Mouse (Mus musculus) MEL (cell line): ENCODE measurements around the gene Fkbp9. TPM values are rescaled to one million over a fixed set of nuclear protein-coding genes. Genes with fewer than 3 reads are reported as not detected.

Source experiments
- DNase-seq: peaks from one replicate; pipeline ENCODE4 v3.0.0; 2011; ENCODE audit warnings: low read depth, low spot score
- H3K27ac ChIP-seq: 2 replicates; pipeline ENCODE4 v1.5.1; 2012; ENCODE audit warnings: low read depth, mild to moderate bottlenecking, control low read depth, low read length, moderate library complexity; ENCODE audit not compliant: control insufficient read depth
- H3K27me3 ChIP-seq, 2 experiments: fragments of 150-350 bp in 1 of 2; sonication (generic) in 1 of 2; 2 replicates each; pipeline ENCODE4 v1.6.1; 2012; ENCODE audit warnings: low read length in 2 of 2, mild to moderate bottlenecking in 2 of 2, improper control_type of control experiment in 1 of 2, moderate library complexity in 1 of 2; ENCODE audit not compliant: insufficient read depth in 2 of 2, control insufficient read depth in 1 of 2
- H3K36me3 ChIP-seq, 2 experiments: 2 replicates each; pipeline ENCODE4 v1.6.1; 2012 to 2014; ENCODE audit warnings: low read length in 2 of 2, improper control_type of control experiment in 1 of 2, inconsistent platforms in 1 of 2, mild to moderate bottlenecking in 1 of 2; ENCODE audit not compliant: insufficient read depth in 2 of 2, control insufficient read depth in 1 of 2
- H3K4me1 ChIP-seq, 2 experiments: fragments of 150-350 bp in 1 of 2; sonication (generic) in 1 of 2; 2 replicates each; pipeline ENCODE4 v1.6.1; 2012; ENCODE audit warnings: low read length in 2 of 2, improper control_type of control experiment in 1 of 2, mild to moderate bottlenecking in 1 of 2; ENCODE audit not compliant: insufficient read depth in 2 of 2, control insufficient read depth in 1 of 2
- H3K4me3 ChIP-seq, 2 experiments: fragments of 150-350 bp in 1 of 2; sonication (generic) in 1 of 2; 2 replicates each; pipeline ENCODE4 v1.5.1; 2012; ENCODE audit warnings: low read depth in 2 of 2, low read length in 2 of 2, mild to moderate bottlenecking in 2 of 2, moderate library complexity in 2 of 2, control low read depth in 1 of 2, improper control_type of control experiment in 1 of 2; ENCODE audit not compliant: control insufficient read depth in 1 of 2, insufficient read depth in 1 of 2
- H3K79me2 ChIP-seq: 2 replicates; pipeline ENCODE4 v1.6.1; 2012; ENCODE audit warnings: mild to moderate bottlenecking, low read length, moderate library complexity; ENCODE audit not compliant: control insufficient read depth, poor library complexity, insufficient read depth
- H3K9ac ChIP-seq: 2 replicates; pipeline ENCODE4 v1.6.1; 2012; ENCODE audit warnings: low read depth, mild to moderate bottlenecking, control low read depth, low read length, moderate library complexity; ENCODE audit not compliant: control insufficient read depth, poor library complexity, severe bottlenecking
- H3K9me3 ChIP-seq: fragments of 150-350 bp; sonication (generic); replicated peaks from 2 replicates; pipeline ENCODE4 v1.6.1; 2012; ENCODE audit warnings: mild to moderate bottlenecking, low read length, improper control_type of control experiment, moderate library complexity; ENCODE audit not compliant: insufficient read depth
- CTCF ChIP-seq, 3 experiments: IDR thresholded peaks in 2 of 3; conservative IDR thresholded peaks in 1 of 3; 2 replicates each; pipeline ENCODE4 v1.5.1; 2011 to 2012; ENCODE audit warnings: low read length in 3 of 3, low read depth in 2 of 3, mild to moderate bottlenecking in 2 of 3, improper control_type of control experiment in 1 of 3, inconsistent platforms in 1 of 3, mixed read lengths in 1 of 3, moderate library complexity in 1 of 3; ENCODE audit not compliant: control insufficient read depth in 1 of 3, insufficient read depth in 1 of 3, poor library complexity in 1 of 3, severe bottlenecking in 1 of 3
- ELF1 ChIP-seq: IDR thresholded peaks from 2 replicates; pipeline ENCODE4 v1.6.1; 2014; ENCODE audit warnings: low read depth, mild to moderate bottlenecking, inconsistent platforms, low read length, improper control_type of control experiment, moderate library complexity
- EP300 ChIP-seq, 2 experiments: IDR thresholded peaks; 2 replicates each; pipeline ENCODE4 v1.6.1; 2011; ENCODE audit warnings: improper control_type of control experiment in 2 of 2, low read length in 2 of 2, low read depth in 1 of 2, mild to moderate bottlenecking in 1 of 2
- ETS1 ChIP-seq: IDR thresholded peaks from 2 replicates; pipeline ENCODE4 v1.6.1; 2012; ENCODE audit warnings: low read depth, mild to moderate bottlenecking, inconsistent platforms, low read length, improper control_type of control experiment, moderate library complexity
- GABPA ChIP-seq: IDR thresholded peaks from 2 replicates; pipeline ENCODE4 v1.6.1; 2012; ENCODE audit warnings: low read depth, mild to moderate bottlenecking, inconsistent platforms, low read length, improper control_type of control experiment, moderate library complexity
- GATA1 ChIP-seq: IDR thresholded peaks from 2 replicates; pipeline ENCODE4 v1.6.1; 2011; ENCODE audit warnings: low read depth, low read length, improper control_type of control experiment
- JUND ChIP-seq: IDR thresholded peaks from 2 replicates; pipeline ENCODE4 v1.6.1; 2011; ENCODE audit warnings: low read depth, mild to moderate bottlenecking, improper control_type of control experiment, low read length
- KAT2A ChIP-seq: conservative IDR thresholded peaks from 2 replicates; pipeline ENCODE4 v1.6.1; 2012; ENCODE audit warnings: low read depth, low read length, improper control_type of control experiment, inconsistent platforms
- MAZ ChIP-seq: IDR thresholded peaks from 2 replicates; pipeline ENCODE4 v1.6.1; 2012; ENCODE audit warnings: low read depth, mild to moderate bottlenecking, inconsistent platforms, low read length, improper control_type of control experiment
- MXI1 ChIP-seq: IDR thresholded peaks from 2 replicates; pipeline ENCODE4 v1.6.1; 2011; ENCODE audit warnings: mild to moderate bottlenecking, low read depth, low read length, improper control_type of control experiment
- MYC ChIP-seq: IDR thresholded peaks from 2 replicates; pipeline ENCODE4 v1.6.1; 2011; ENCODE audit warnings: low read depth, mild to moderate bottlenecking, low read length, improper control_type of control experiment, moderate library complexity
- RCOR1 ChIP-seq: IDR thresholded peaks from 2 replicates; pipeline ENCODE4 v1.6.1; 2012; ENCODE audit warnings: low read depth, mild to moderate bottlenecking, inconsistent platforms, low read length, improper control_type of control experiment
- SIN3A ChIP-seq: IDR thresholded peaks from 2 replicates; pipeline ENCODE4 v1.6.1; 2012; ENCODE audit warnings: low read length, improper control_type of control experiment, inconsistent platforms
- SMC3 ChIP-seq: IDR thresholded peaks from 2 replicates; pipeline ENCODE4 v1.6.1; 2011; ENCODE audit warnings: low read depth, low read length, improper control_type of control experiment
- TAL1 ChIP-seq: IDR thresholded peaks from 2 replicates; pipeline ENCODE4 v1.6.1; 2012; ENCODE audit warnings: mild to moderate bottlenecking, inconsistent platforms, low read length, moderate library complexity, mixed read lengths
- TBP ChIP-seq: IDR thresholded peaks from 2 replicates; pipeline ENCODE4 v1.8.0; 2011; ENCODE audit warnings: low read depth, low read length, improper control_type of control experiment
- TCF12 ChIP-seq: IDR thresholded peaks from 2 replicates; pipeline ENCODE4 v1.6.1; 2014; ENCODE audit warnings: low read depth, mild to moderate bottlenecking, inconsistent platforms, low read length, improper control_type of control experiment, moderate library complexity
- polyA plus RNA-seq, 2 experiments: library from polyadenylated mRNA; stranded (reverse) in 1 of 2; unstranded in 1 of 2; fragments of >175 nt in 1 of 2; fragments of >200 nt in 1 of 2; gene quantifications; 2 replicates each; pipeline versions ENCODE4 v1.2.1 to v1.2.4; 2012; ENCODE audit warnings: low replicate concordance in 2 of 2, low read depth in 1 of 2; ENCODE audit not compliant: insufficient read length in 2 of 2, insufficient read depth in 1 of 2, missing spikeins in 1 of 2
- total RNA-seq: library from RNA; depleted of rRNA; stranded (reverse); fragments of 300-350 nt; gene quantifications from 2 replicates; pipeline ENCODE4 v1.2.3, GENCODE M21; 2012

Gene Fkbp9
- total and polyA plus RNA-seq, 3 experiments = 3.0 to 19.5 TPM; not detected in 1

DNA sequence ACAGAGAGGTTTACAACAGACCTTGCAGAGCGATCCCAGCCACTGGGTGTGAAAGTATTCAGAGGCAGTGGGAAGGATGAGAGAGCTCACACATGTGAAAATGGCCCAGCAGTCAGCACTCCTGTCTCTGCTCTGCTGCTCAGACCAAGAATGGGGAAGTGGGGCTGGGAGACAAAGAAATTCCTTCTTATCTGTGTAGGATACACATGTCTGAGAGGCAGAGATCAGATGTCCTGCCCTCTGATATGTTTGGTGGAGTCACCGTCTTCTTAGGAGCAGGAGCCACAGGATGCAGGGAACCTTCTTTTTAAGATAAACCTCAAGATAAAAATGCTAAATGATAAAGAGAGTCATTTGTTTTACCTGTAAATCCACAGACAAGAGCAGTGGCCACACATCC lies 38.2 kb downstream of the Fkbp9 start:
- no peaks in the 10 kb centered on the region for H3K9me3 ChIP-seq
- peaks cover 0 to 28% of the 10 kb centered on the region in 2 experiments; a peak in 2 of 4 replicates for H3K36me3 ChIP-seq
- H3K27me3 ChIP-seq = no peaks in the 10 kb centered on the region
- no peak overlapping the region for H3K9ac ChIP-seq
- TF ChIP-seq SIN3A (0 out of 2 replicates have a peak, but pooled peaks have one; percentile 43), ELF1 (0 out of 2 replicates have a peak, but pooled peaks have one; percentile 29), MYC (0 out of 2 replicates have a peak, but pooled peaks have one; percentile 59), TCF12 (peak; percentile 92), MAZ (0 out of 2 replicates have a peak, but pooled peaks have one; percentile 19), TBP (no peak), MXI1 (peak; percentile 61; the same call in 1 of the 2 replicates), RCOR1 (peak; percentile 82), SMC3 (no peak), GATA1 (peak; percentile 96), TAL1 (peak; percentile 60), EP300 (IDR thresholded peaks at IDR 0.05; ENCODE audit: low read depth in 1 of 2, low read length in 2 of 2) (peak; percentile 89 to 95), ETS1 (peak; percentile 85), KAT2A (no peak)
- TF ChIP-seq, all 39 proteins: peak for 11
- DNase-seq = peak; percentile 79
- Histone ChIP-seq H3K79me2 (no peaks in the 10 kb centered on the region), H3K4me1 (peaks cover 8 to 33% of the 10 kb centered on the region in 2 experiments), H3K4me3 (no peak overlapping the region), H3K27ac (peak overlapping the region; percentile 29; the same call in 1 of the 2 replicates)

DNA sequence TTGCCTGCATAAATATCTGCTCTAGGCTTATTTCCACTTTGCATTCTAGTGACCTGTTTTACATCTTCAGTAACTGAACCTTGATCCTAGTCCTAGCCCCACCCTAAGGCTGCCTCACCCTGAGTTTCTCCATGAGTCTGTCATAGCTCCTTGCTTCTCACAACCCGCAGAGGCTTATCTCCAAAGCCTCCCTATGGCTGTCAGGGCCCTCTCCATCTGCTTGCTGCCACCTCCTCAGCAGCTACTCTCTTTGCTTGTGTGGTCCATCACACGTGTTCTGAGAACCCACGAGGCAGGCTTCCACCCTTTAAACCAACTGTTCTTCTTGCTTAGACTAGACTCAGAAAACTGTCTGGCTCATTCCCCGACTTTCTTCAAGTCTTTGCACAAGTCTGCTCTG lies 45.0 kb downstream of the Fkbp9 start:
- no peak overlapping the region for H3K27ac ChIP-seq
- TF ChIP-seq GATA1 (0 out of 2 replicates have a peak, but pooled peaks have one; percentile 15), MXI1 (0 out of 2 replicates have a peak, but pooled peaks have one; percentile 30), GABPA (no peak)
- TF ChIP-seq, all 39 proteins: peak for 2
- no peaks in the 10 kb centered on the region for H3K79me2 ChIP-seq
- H3K4me3 ChIP-seq = no peak overlapping the region
- H3K27me3 ChIP-seq = no peaks in the 10 kb centered on the region
- H3K36me3 ChIP-seq = peaks cover 2 to 35% of the 10 kb centered on the region in 2 experiments
- H3K4me1 ChIP-seq = peaks cover 8 to 33% of the 10 kb centered on the region in 2 experiments
- no peak overlapping the region for H3K9ac ChIP-seq
- no peaks in the 10 kb centered on the region for H3K9me3 ChIP-seq
- peak; percentile 55 for DNase-seq

DNA sequence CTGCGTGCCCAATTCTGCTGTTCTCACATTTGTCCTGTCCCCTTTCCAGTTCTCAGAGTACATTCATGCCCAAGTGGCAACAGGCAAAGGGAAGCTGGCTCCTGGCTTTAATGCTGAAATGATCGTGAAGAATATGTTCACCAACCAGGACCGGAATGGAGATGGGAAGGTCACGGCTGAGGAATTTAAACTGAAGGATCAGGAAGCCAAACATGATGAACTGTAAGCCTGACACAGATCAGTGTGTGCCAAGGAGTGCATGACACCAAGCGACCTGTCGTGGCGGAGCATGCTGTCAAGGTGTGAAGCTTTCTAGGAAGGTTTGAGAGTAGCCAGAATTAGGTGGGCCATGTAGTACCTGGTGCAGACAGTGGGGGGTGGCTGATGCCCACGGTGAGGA lies 46.1 kb downstream of the Fkbp9 start:
- Histone ChIP-seq H3K27ac (no peak overlapping the region), H3K27me3 (no peaks in the 10 kb centered on the region), H3K9me3 (no peaks in the 10 kb centered on the region), H3K4me3 (no peak overlapping the region), H3K79me2 (no peaks in the 10 kb centered on the region), H3K4me1 (peaks cover 8 to 33% of the 10 kb centered on the region in 2 experiments), H3K36me3 (peaks cover 9 to 35% of the 10 kb centered on the region in 2 experiments), H3K9ac (no peak overlapping the region)
- peak; percentile 18 for DNase-seq
- TF ChIP-seq SMC3 (peak; percentile 10; the same call in 1 of the 2 replicates), JUND (no peak), CTCF (IDR thresholded peaks at IDR 0.05 in 2 of 3, conservative IDR thresholded peaks at IDR 0.05 in 1 of 3; ENCODE audit: control insufficient read depth in 1 of 3, insufficient read depth in 1 of 3, low read depth in 2 of 3, low read length in 3 of 3, poor library complexity in 1 of 3, severe bottlenecking in 1 of 3) (peak in 2 of 3 experiments; percentile 7 to 10; a peak in 1 of 6 replicates), TBP (no peak)
